Mouse (Mus musculus): ENCODE data around the gene Bnip1. TPM values are rescaled to one million over a fixed set of nuclear protein-coding genes. Genes with fewer than 3 reads are reported as not detected.

Bnip1 gene
- total and polyA plus RNA-seq, 3 experiments, result 50.9 to 59.6 (median 54.6) TPM

DNA sequence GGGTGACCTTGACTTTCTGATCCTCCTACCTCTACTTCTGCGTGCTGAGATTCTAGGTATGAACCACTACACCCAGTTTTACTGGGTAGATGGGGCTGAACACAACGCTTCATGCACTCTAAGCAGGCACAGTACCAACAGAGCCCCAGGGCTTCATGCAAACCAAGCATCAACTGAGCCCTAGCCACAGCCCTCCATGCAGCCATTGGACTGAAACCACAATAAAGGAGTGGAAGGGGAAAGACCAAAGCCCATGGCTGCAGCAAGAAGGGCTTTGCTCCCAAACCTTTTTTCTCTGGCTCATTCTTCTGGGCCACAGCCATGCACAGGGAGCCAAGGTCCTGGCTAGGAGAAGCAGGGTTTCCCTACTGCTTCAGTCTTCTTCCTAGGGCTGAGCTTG is 31.7 kb downstream of the Bnip1 start:
- H3K4me1 ChIP-seq (ENCODE audit: control insufficient read depth in 1 of 2, insufficient read depth in 2 of 2), result peaks cover 6 to 10% of the 10 kb centered on the region in 2 experiments; a peak in 3 of 4 replicates
- no peaks in the 10 kb centered on the region for H3K27me3 ChIP-seq (replicated peaks)
- H3K9ac ChIP-seq (ENCODE audit: insufficient read depth, low read depth), result no peak overlapping the region
- H3K36me3 ChIP-seq (replicated peaks in 1 of 2; ENCODE audit: control insufficient read depth in 1 of 2, insufficient read depth in 1 of 2, low read length in 1 of 2), result no peaks in the 10 kb centered on the region
- TF ChIP-seq JUN (IDR thresholded peaks at IDR 0.05; ENCODE audit: insufficient read depth, low read depth, low read length) (no peak), IRF4 (IDR thresholded peaks at IDR 0.05; ENCODE audit: low read depth, low read length) (no peak), CTCF (conservative IDR thresholded peaks at IDR 0.05 in 1 of 2, IDR thresholded peaks at IDR 0.05 in 1 of 2; ENCODE audit: low read depth in 2 of 2, low read length in 2 of 2) (no peak), ETS1 (conservative IDR thresholded peaks at IDR 0.05; ENCODE audit: low read depth, low read length) (no peak), UBTF (IDR thresholded peaks at IDR 0.05; ENCODE audit: low read depth, low read length) (no peak), SMC3 (IDR thresholded peaks at IDR 0.05; ENCODE audit: low read depth, low read length) (no peak), ZC3H11A (IDR thresholded peaks at IDR 0.05; ENCODE audit: low read depth, low read length) (no peak), E2F4 (IDR thresholded peaks at IDR 0.05; ENCODE audit: insufficient replicate concordance, low read depth, low read length) (no peak), USF2 (conservative IDR thresholded peaks at IDR 0.05; ENCODE audit: low read depth, low read length) (no peak), TBP (conservative IDR thresholded peaks at IDR 0.05; ENCODE audit: low read depth, low read length) (no peak), ZMIZ1 (IDR thresholded peaks at IDR 0.05; ENCODE audit: low read depth, low read length) (no peak)
- no peak overlapping the region for H3K4me3 ChIP-seq (replicated peaks in 1 of 3; ENCODE audit: low read depth in 2 of 3, low read length in 2 of 3, poor library complexity in 1 of 3)
- H3K4me2 ChIP-seq (ENCODE audit: insufficient read depth, low read depth, poor library complexity, severe bottlenecking), result no peak overlapping the region
- H3K9me3 ChIP-seq (replicated peaks; ENCODE audit: low read length), result no peaks in the 10 kb centered on the region
- no peak overlapping the region for H3K27ac ChIP-seq (ENCODE audit: insufficient read depth, low read depth)
- dilution Hi-C loops (cut with MboI; ENCODE audit: extremely low pct_ligation_motif_present, extremely low pct_unique_long_range_greater_than_20kb, low sequenced_read_pairs) (no loop called here), in situ Hi-C loops (cut with MboI; ENCODE audit: low pct_ligation_motif_present, low pct_unique_long_range_greater_than_20kb, low sequenced_read_pairs) (no loop called here)
- DNase-seq (ENCODE audit: extremely low read depth), result no peak
- no peaks in the 10 kb centered on the region for H3K79me2 ChIP-seq (replicated peaks; ENCODE audit: control insufficient read depth, extremely low read depth, insufficient read depth, poor library complexity, severe bottlenecking)

DNA sequence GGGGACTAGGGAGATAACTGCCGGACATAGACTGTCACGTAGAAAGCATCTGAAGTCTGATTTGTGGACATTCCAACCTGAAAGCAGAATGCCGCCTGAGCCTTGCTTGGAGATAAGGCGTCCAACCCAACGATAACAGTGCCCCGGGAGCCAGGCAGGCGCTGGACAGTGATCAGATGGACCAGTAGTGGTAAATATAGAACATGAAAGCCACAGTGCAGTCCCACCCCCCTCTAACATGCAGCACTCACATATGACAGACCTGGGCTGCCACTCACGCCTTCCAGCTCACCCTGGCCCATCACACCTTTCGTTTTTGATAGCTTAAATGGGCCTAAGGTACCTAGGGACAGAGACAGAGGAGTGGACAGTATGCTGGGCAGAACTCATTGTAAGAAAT is 32.6 kb downstream of the Bnip1 start:
- Histone ChIP-seq H3K4me2 (ENCODE audit: insufficient read depth, low read depth, poor library complexity, severe bottlenecking) (no peak overlapping the region), H3K36me3 (replicated peaks in 1 of 2; ENCODE audit: control insufficient read depth in 1 of 2, insufficient read depth in 1 of 2, low read length in 1 of 2) (no peaks in the 10 kb centered on the region), H3K27me3 (replicated peaks) (no peaks in the 10 kb centered on the region), H3K9me3 (replicated peaks; ENCODE audit: low read length) (no peaks in the 10 kb centered on the region), H3K4me3 (replicated peaks in 1 of 3; ENCODE audit: low read depth in 2 of 3, low read length in 2 of 3, poor library complexity in 1 of 3) (no peak overlapping the region), H3K9ac (ENCODE audit: insufficient read depth, low read depth) (no peak overlapping the region), H3K79me2 (replicated peaks; ENCODE audit: control insufficient read depth, extremely low read depth, insufficient read depth, poor library complexity, severe bottlenecking) (no peaks in the 10 kb centered on the region), H3K27ac (ENCODE audit: insufficient read depth, low read depth) (no peak overlapping the region), H3K4me1 (ENCODE audit: control insufficient read depth in 1 of 2, insufficient read depth in 2 of 2) (peaks cover 6 to 10% of the 10 kb centered on the region in 2 experiments; a peak in 3 of 4 replicates)
- in situ Hi-C loops (cut with MboI; ENCODE audit: low pct_ligation_motif_present, low pct_unique_long_range_greater_than_20kb, low sequenced_read_pairs) (no loop called here), dilution Hi-C loops (cut with MboI; ENCODE audit: extremely low pct_ligation_motif_present, extremely low pct_unique_long_range_greater_than_20kb, low sequenced_read_pairs) (no loop called here)
- TF ChIP-seq MXI1 (IDR thresholded peaks at IDR 0.05; ENCODE audit: low read depth, low read length), result no peak
- TF ChIP-seq MAFK (IDR thresholded peaks at IDR 0.05; ENCODE audit: insufficient replicate concordance, low read length), result no peak
- no peak for TF ChIP-seq POLR2AphosphoS2 (IDR thresholded peaks at IDR 0.05; ENCODE audit: low read depth, low read length)
- no peak for TF ChIP-seq ETS1 (conservative IDR thresholded peaks at IDR 0.05; ENCODE audit: low read depth, low read length)
- no peak for TF ChIP-seq UBTF (IDR thresholded peaks at IDR 0.05; ENCODE audit: low read depth, low read length)
- TF ChIP-seq JUN (IDR thresholded peaks at IDR 0.05; ENCODE audit: insufficient read depth, low read depth, low read length), result no peak
- no peak for TF ChIP-seq PAX5 (IDR thresholded peaks at IDR 0.05; ENCODE audit: low read length)
- TF ChIP-seq KAT2A (IDR thresholded peaks at IDR 0.05; ENCODE audit: insufficient replicate concordance, low read length), result no peak
- no peak for TF ChIP-seq CHD1 (IDR thresholded peaks at IDR 0.05; ENCODE audit: low read depth, low read length)
- no peak for DNase-seq (ENCODE audit: extremely low read depth)

All from CH12.LX (cell line).